Mouse (Mus musculus) MEL (cell line): ENCODE results near the gene Nek10. TPM values are rescaled to one million over a fixed set of nuclear protein-coding genes. Genes with fewer than 3 reads are reported as not detected.

Experiments used
- DNase-seq: peaks from one replicate; pipeline ENCODE4 v3.0.0; 2011; ENCODE audit warnings: low read depth, low spot score
- H3K27ac ChIP-seq: 2 replicates; pipeline ENCODE4 v1.5.1; 2012; ENCODE audit warnings: low read depth, mild to moderate bottlenecking, control low read depth, low read length, moderate library complexity; ENCODE audit not compliant: control insufficient read depth
- H3K27me3 ChIP-seq, 2 experiments: fragments of 150-350 bp in 1 of 2; sonication (generic) in 1 of 2; 2 replicates each; pipeline ENCODE4 v1.6.1; 2012; ENCODE audit warnings: low read length in 2 of 2, mild to moderate bottlenecking in 2 of 2, improper control_type of control experiment in 1 of 2, moderate library complexity in 1 of 2; ENCODE audit not compliant: insufficient read depth in 2 of 2, control insufficient read depth in 1 of 2
- H3K36me3 ChIP-seq, 2 experiments: 2 replicates each; pipeline ENCODE4 v1.6.1; 2012 to 2014; ENCODE audit warnings: low read length in 2 of 2, improper control_type of control experiment in 1 of 2, inconsistent platforms in 1 of 2, mild to moderate bottlenecking in 1 of 2; ENCODE audit not compliant: insufficient read depth in 2 of 2, control insufficient read depth in 1 of 2
- H3K4me1 ChIP-seq, 2 experiments: fragments of 150-350 bp in 1 of 2; sonication (generic) in 1 of 2; 2 replicates each; pipeline ENCODE4 v1.6.1; 2012; ENCODE audit warnings: low read length in 2 of 2, improper control_type of control experiment in 1 of 2, mild to moderate bottlenecking in 1 of 2; ENCODE audit not compliant: insufficient read depth in 2 of 2, control insufficient read depth in 1 of 2
- H3K4me3 ChIP-seq, 2 experiments: fragments of 150-350 bp in 1 of 2; sonication (generic) in 1 of 2; 2 replicates each; pipeline ENCODE4 v1.5.1; 2012; ENCODE audit warnings: low read depth in 2 of 2, low read length in 2 of 2, mild to moderate bottlenecking in 2 of 2, moderate library complexity in 2 of 2, control low read depth in 1 of 2, improper control_type of control experiment in 1 of 2; ENCODE audit not compliant: control insufficient read depth in 1 of 2, insufficient read depth in 1 of 2
- H3K79me2 ChIP-seq: 2 replicates; pipeline ENCODE4 v1.6.1; 2012; ENCODE audit warnings: mild to moderate bottlenecking, low read length, moderate library complexity; ENCODE audit not compliant: control insufficient read depth, poor library complexity, insufficient read depth
- H3K9ac ChIP-seq: 2 replicates; pipeline ENCODE4 v1.6.1; 2012; ENCODE audit warnings: low read depth, mild to moderate bottlenecking, control low read depth, low read length, moderate library complexity; ENCODE audit not compliant: control insufficient read depth, poor library complexity, severe bottlenecking
- H3K9me3 ChIP-seq: fragments of 150-350 bp; sonication (generic); replicated peaks from 2 replicates; pipeline ENCODE4 v1.6.1; 2012; ENCODE audit warnings: mild to moderate bottlenecking, low read length, improper control_type of control experiment, moderate library complexity; ENCODE audit not compliant: insufficient read depth
- BHLHE40 ChIP-seq: IDR thresholded peaks from 2 replicates; pipeline ENCODE4 v1.6.1; 2012; ENCODE audit warnings: low read depth, mild to moderate bottlenecking, inconsistent platforms, low read length, improper control_type of control experiment, borderline replicate concordance
- CHD1 ChIP-seq: IDR thresholded peaks from 2 replicates; pipeline ENCODE4 v1.6.1; 2012; ENCODE audit warnings: low read depth, mild to moderate bottlenecking, inconsistent platforms, low read length, improper control_type of control experiment
- CHD2 ChIP-seq: IDR thresholded peaks from 2 replicates; pipeline ENCODE4 v1.6.1; 2011; ENCODE audit warnings: low read length, improper control_type of control experiment
- CTCF ChIP-seq, 3 experiments: IDR thresholded peaks in 2 of 3; conservative IDR thresholded peaks in 1 of 3; 2 replicates each; pipeline ENCODE4 v1.5.1; 2011 to 2012; ENCODE audit warnings: low read length in 3 of 3, low read depth in 2 of 3, mild to moderate bottlenecking in 2 of 3, improper control_type of control experiment in 1 of 3, inconsistent platforms in 1 of 3, mixed read lengths in 1 of 3, moderate library complexity in 1 of 3; ENCODE audit not compliant: control insufficient read depth in 1 of 3, insufficient read depth in 1 of 3, poor library complexity in 1 of 3, severe bottlenecking in 1 of 3
- ELF1 ChIP-seq: IDR thresholded peaks from 2 replicates; pipeline ENCODE4 v1.6.1; 2014; ENCODE audit warnings: low read depth, mild to moderate bottlenecking, inconsistent platforms, low read length, improper control_type of control experiment, moderate library complexity
- EP300 ChIP-seq, 2 experiments: IDR thresholded peaks; 2 replicates each; pipeline ENCODE4 v1.6.1; 2011; ENCODE audit warnings: improper control_type of control experiment in 2 of 2, low read length in 2 of 2, low read depth in 1 of 2, mild to moderate bottlenecking in 1 of 2
- ETS1 ChIP-seq: IDR thresholded peaks from 2 replicates; pipeline ENCODE4 v1.6.1; 2012; ENCODE audit warnings: low read depth, mild to moderate bottlenecking, inconsistent platforms, low read length, improper control_type of control experiment, moderate library complexity
- GATA1 ChIP-seq: IDR thresholded peaks from 2 replicates; pipeline ENCODE4 v1.6.1; 2011; ENCODE audit warnings: low read depth, low read length, improper control_type of control experiment
- HCFC1 ChIP-seq: IDR thresholded peaks from 2 replicates; pipeline ENCODE4 v1.6.1; 2012; ENCODE audit warnings: low read depth, mild to moderate bottlenecking, inconsistent platforms, low read length, improper control_type of control experiment, moderate library complexity
- JUND ChIP-seq: IDR thresholded peaks from 2 replicates; pipeline ENCODE4 v1.6.1; 2011; ENCODE audit warnings: low read depth, mild to moderate bottlenecking, improper control_type of control experiment, low read length
- KAT2A ChIP-seq: conservative IDR thresholded peaks from 2 replicates; pipeline ENCODE4 v1.6.1; 2012; ENCODE audit warnings: low read depth, low read length, improper control_type of control experiment, inconsistent platforms
- MEF2A ChIP-seq: IDR thresholded peaks from 2 replicates; pipeline ENCODE4 v1.6.1; 2014; ENCODE audit warnings: low read depth, mild to moderate bottlenecking, inconsistent platforms, low read length, improper control_type of control experiment; ENCODE audit not compliant: poor library complexity, insufficient replicate concordance, severe bottlenecking; ENCODE audit errors: extremely low read depth
- MXI1 ChIP-seq: IDR thresholded peaks from 2 replicates; pipeline ENCODE4 v1.6.1; 2011; ENCODE audit warnings: mild to moderate bottlenecking, low read depth, low read length, improper control_type of control experiment
- MYB ChIP-seq: IDR thresholded peaks from 2 replicates; pipeline ENCODE4 v1.6.1; 2011; ENCODE audit warnings: mild to moderate bottlenecking, low read depth, low read length, improper control_type of control experiment
- MYC ChIP-seq: IDR thresholded peaks from 2 replicates; pipeline ENCODE4 v1.6.1; 2011; ENCODE audit warnings: low read depth, mild to moderate bottlenecking, low read length, improper control_type of control experiment, moderate library complexity
- NELFE ChIP-seq: IDR thresholded peaks from 2 replicates; pipeline ENCODE4 v1.6.1; 2011; ENCODE audit warnings: low read depth, low read length, improper control_type of control experiment
- NRF1 ChIP-seq: IDR thresholded peaks from 2 replicates; pipeline ENCODE4 v1.6.1; 2014; ENCODE audit warnings: low read depth, mild to moderate bottlenecking, inconsistent platforms, low read length, improper control_type of control experiment, moderate library complexity; ENCODE audit not compliant: poor library complexity, insufficient read depth, severe bottlenecking
- POLR2A ChIP-seq, 2 experiments: IDR thresholded peaks; 2 replicates each; pipeline ENCODE4 v1.6.1; 2011 to 2012; ENCODE audit warnings: low read length in 2 of 2, mild to moderate bottlenecking in 2 of 2, control low read depth in 1 of 2, improper control_type of control experiment in 1 of 2, low read depth in 1 of 2, moderate library complexity in 1 of 2; ENCODE audit not compliant: control insufficient read depth in 1 of 2, insufficient read depth in 1 of 2, poor library complexity in 1 of 2
- POLR2AphosphoS2 ChIP-seq: IDR thresholded peaks from 2 replicates; pipeline ENCODE4 v1.6.1; 2011; ENCODE audit warnings: low read length, improper control_type of control experiment
- POLR2AphosphoS5 ChIP-seq: IDR thresholded peaks from 2 replicates; pipeline ENCODE4 v1.6.1; 2012; ENCODE audit warnings: low read depth, borderline replicate concordance, mild to moderate bottlenecking, inconsistent platforms, low read length, moderate library complexity, mixed read lengths
- SMC3 ChIP-seq: IDR thresholded peaks from 2 replicates; pipeline ENCODE4 v1.6.1; 2011; ENCODE audit warnings: low read depth, low read length, improper control_type of control experiment
- TCF12 ChIP-seq: IDR thresholded peaks from 2 replicates; pipeline ENCODE4 v1.6.1; 2014; ENCODE audit warnings: low read depth, mild to moderate bottlenecking, inconsistent platforms, low read length, improper control_type of control experiment, moderate library complexity
- UBTF ChIP-seq: IDR thresholded peaks from 2 replicates; pipeline ENCODE4 v1.6.1; 2012; ENCODE audit warnings: low read depth, mild to moderate bottlenecking, inconsistent platforms, low read length, improper control_type of control experiment, moderate library complexity, borderline replicate concordance; ENCODE audit not compliant: insufficient read depth
- USF1 ChIP-seq: IDR thresholded peaks from 2 replicates; pipeline ENCODE4 v1.6.1; 2014; ENCODE audit warnings: low read depth, mild to moderate bottlenecking, inconsistent platforms, low read length, improper control_type of control experiment, moderate library complexity
- USF2 ChIP-seq, 2 experiments: IDR thresholded peaks; 2 replicates each; pipeline ENCODE4 v1.6.1; 2011 to 2012; ENCODE audit warnings: improper control_type of control experiment in 2 of 2, low read length in 2 of 2, borderline replicate concordance in 1 of 2, inconsistent platforms in 1 of 2, low read depth in 1 of 2, mild to moderate bottlenecking in 1 of 2; ENCODE audit not compliant: insufficient read depth in 1 of 2
- ZC3H11A ChIP-seq: IDR thresholded peaks from 2 replicates; pipeline ENCODE4 v1.6.1; 2012; ENCODE audit warnings: low read depth, mild to moderate bottlenecking, inconsistent platforms, low read length, improper control_type of control experiment
- ZKSCAN1 ChIP-seq: IDR thresholded peaks from 2 replicates; pipeline ENCODE4 v1.6.1; 2012; ENCODE audit warnings: low read depth, mild to moderate bottlenecking, inconsistent platforms, low read length, improper control_type of control experiment, moderate library complexity
- ZMIZ1 ChIP-seq: IDR thresholded peaks from 2 replicates; pipeline ENCODE4 v1.6.1; 2012; ENCODE audit warnings: low read depth, mild to moderate bottlenecking, inconsistent platforms, low read length, improper control_type of control experiment, moderate library complexity
- ZNF384 ChIP-seq: IDR thresholded peaks from 2 replicates; pipeline ENCODE4 v1.6.1; 2012; ENCODE audit warnings: low read depth, mild to moderate bottlenecking, inconsistent platforms, low read length, improper control_type of control experiment
- polyA plus RNA-seq, 2 experiments: library from polyadenylated mRNA; stranded (reverse) in 1 of 2; unstranded in 1 of 2; fragments of >175 nt in 1 of 2; fragments of >200 nt in 1 of 2; gene quantifications; 2 replicates each; pipeline versions ENCODE4 v1.2.1 to v1.2.4; 2012; ENCODE audit warnings: low replicate concordance in 2 of 2, low read depth in 1 of 2; ENCODE audit not compliant: insufficient read length in 2 of 2, insufficient read depth in 1 of 2, missing spikeins in 1 of 2
- total RNA-seq: library from RNA; depleted of rRNA; stranded (reverse); fragments of 300-350 nt; gene quantifications from 2 replicates; pipeline ENCODE4 v1.2.3, GENCODE M21; 2012

Gene Nek10
- total and polyA plus RNA-seq, 3 experiments: not detected

GRCm38 (mm10) chr14:14895363-14895762 lies 92.1 kb downstream of the Nek10 start:
- no peaks in the 10 kb centered on the region for H3K27me3 ChIP-seq
- TF ChIP-seq ETS1 (no peak), POLR2A (IDR thresholded peaks at IDR 0.05; ENCODE audit: control insufficient read depth in 1 of 2, insufficient read depth in 1 of 2, low read depth in 1 of 2, low read length in 2 of 2, poor library complexity in 1 of 2) (no peak), NRF1 (no peak), USF2 (IDR thresholded peaks at IDR 0.05; ENCODE audit: borderline replicate concordance in 1 of 2, insufficient read depth in 1 of 2, low read depth in 1 of 2, low read length in 2 of 2) (no peak), ELF1 (no peak), GATA1 (no peak), USF1 (no peak), ZNF384 (no peak), MYC (no peak), EP300 (IDR thresholded peaks at IDR 0.05; ENCODE audit: low read depth in 1 of 2, low read length in 2 of 2) (no peak), SMC3 (no peak), POLR2AphosphoS2 (no peak), HCFC1 (no peak), CHD1 (no peak), BHLHE40 (no peak), POLR2AphosphoS5 (no peak), TCF12 (no peak)
- TF ChIP-seq, all 39 proteins: peak for 0
- Histone ChIP-seq H3K27ac (no peak overlapping the region), H3K79me2 (no peaks in the 10 kb centered on the region), H3K4me1 (no peaks in the 10 kb centered on the region), H3K36me3 (no peaks in the 10 kb centered on the region), H3K9ac (no peak overlapping the region), H3K9me3 (no peaks in the 10 kb centered on the region), H3K4me3 (no peak overlapping the region)
- DNase-seq: no peak

- H3K4me3 ChIP-seq: no peak overlapping the region
- H3K36me3 ChIP-seq: no peaks in the 10 kb centered on the region
- no peaks in the 10 kb centered on the region for H3K27me3 ChIP-seq
- H3K27ac ChIP-seq: no peak overlapping the region
- DNase-seq: no peak
- TF ChIP-seq MYB (no peak), ELF1 (no peak), USF1 (no peak), ZMIZ1 (no peak), EP300 (IDR thresholded peaks at IDR 0.05; ENCODE audit: low read depth in 1 of 2, low read length in 2 of 2) (no peak), NELFE (no peak), JUND (no peak), CHD2 (no peak), ZC3H11A (no peak), ETS1 (no peak), MXI1 (no peak), KAT2A (no peak), ZKSCAN1 (no peak), MEF2A (no peak), UBTF (no peak), CTCF (IDR thresholded peaks at IDR 0.05 in 2 of 3, conservative IDR thresholded peaks at IDR 0.05 in 1 of 3; ENCODE audit: control insufficient read depth in 1 of 3, insufficient read depth in 1 of 3, low read depth in 2 of 3, low read length in 3 of 3, poor library complexity in 1 of 3, severe bottlenecking in 1 of 3) (no peak), MYC (no peak)
- TF ChIP-seq, all 39 proteins: peak for 0
- Histone ChIP-seq H3K9ac (no peak overlapping the region), H3K4me1 (no peaks in the 10 kb centered on the region), H3K79me2 (no peaks in the 10 kb centered on the region), H3K9me3 (no peaks in the 10 kb centered on the region)
Observed at GRCm38 (mm10) chr14:14896399-14897136, 93.4 kb downstream of the Nek10 start.
